Mouse (Mus musculus): ENCODE data around the gene Clec4a3. TPM values are rescaled to one million over a fixed set of nuclear protein-coding genes. Genes with fewer than 3 reads are reported as not detected.
"Not testable (repeated sequence)": the region's sequence is repeated elsewhere in the genome, so short reads cannot be mapped to it uniquely, and the experiment has no call there.

Gene Clec4a3
- polyA plus RNA-seq (2015; fragmentation: Nextera tagmentation; extraction: Ambion mirVana), result 3.3 and 3.9 TPM in 2 replicates

GRCm38 (mm10) chr6:122952401-122952800 lies at the start of gene Clec4a3:
Gene Clec4a3 (plus strand): TSS chr6:122952515.
- 76% methylated on average over 8 of the region's 8 CpGs for WGBS
- ATAC-seq (ENCODE audit: borderline replicate concordance, extremely low read depth, low FRiP score, low TSS enrichment), result no peak
- no peaks in the 10 kb centered on the region for H3K9me3 ChIP-seq
- no peaks in the 10 kb centered on the region for H3K36me3 ChIP-seq
- H3K27ac ChIP-seq, result no peak within 1 kb of the TSS
- H3K4me2 ChIP-seq, result no peak within 1 kb of the TSS
- no peak within 1 kb of the TSS for H3K4me3 ChIP-seq
- H3K4me1 ChIP-seq, result no peaks in the 10 kb centered on the region
- H3K9ac ChIP-seq, result no peak within 1 kb of the TSS
- no peaks in the 10 kb centered on the region for H3K27me3 ChIP-seq

- no peak overlapping the region for H3K4me2 ChIP-seq
- ATAC-seq (ENCODE audit: borderline replicate concordance, extremely low read depth, low FRiP score, low TSS enrichment), result no peak
These were observed 32.4 kb upstream of the Clec4a3 start for GRCm38 (mm10) chr6:122919922-122920321.

GRCm38 (mm10) chr6:122921451-122921850 lies 30.9 kb upstream of the Clec4a3 start, which contains the start of gene Clec4a1:
Gene Clec4a1 (plus strand): TSS chr6:122921848.
- no peaks in the 10 kb centered on the region for H3K4me1 ChIP-seq
- H3K4me2 ChIP-seq, result no peak within 1 kb of the TSS
- no peak within 1 kb of the TSS for H3K27ac ChIP-seq
- no peaks in the 10 kb centered on the region for H3K36me3 ChIP-seq
- no peak within 1 kb of the TSS for H3K4me3 ChIP-seq
- H3K9ac ChIP-seq, result no peak within 1 kb of the TSS
- 38% methylated on average over 4 of the region's 4 CpGs for WGBS
- H3K27me3 ChIP-seq, result no peaks in the 10 kb centered on the region
- no peak for ATAC-seq (ENCODE audit: borderline replicate concordance, extremely low read depth, low FRiP score, low TSS enrichment)
- no peaks in the 10 kb centered on the region for H3K9me3 ChIP-seq

More at GRCm38 (mm10) chr6:122919922-122920321, 32.4 kb upstream of the Clec4a3 start:
- H3K9me3 ChIP-seq, result no peaks in the 10 kb centered on the region
- H3K36me3 ChIP-seq, result no peaks in the 10 kb centered on the region
- no peak overlapping the region for H3K4me3 ChIP-seq
- H3K4me1 ChIP-seq, result no peaks in the 10 kb centered on the region
- H3K27ac ChIP-seq, result no peak overlapping the region
- WGBS, result 37% methylated on average over 4 of the region's 4 CpGs
- H3K27me3 ChIP-seq, result no peaks in the 10 kb centered on the region
- no peak overlapping the region for H3K9ac ChIP-seq

- Histone ChIP-seq H3K27ac (no peak overlapping the region), H3K4me2 (no peak overlapping the region), H3K4me1 (no peaks in the 10 kb centered on the region), H3K36me3 (no peaks in the 10 kb centered on the region), H3K9me3 (no peaks in the 10 kb centered on the region), H3K4me3 (no peak overlapping the region), H3K9ac (no peak overlapping the region), H3K27me3 (no peaks in the 10 kb centered on the region)
- ATAC-seq (ENCODE audit: borderline replicate concordance, extremely low read depth, low FRiP score, low TSS enrichment), result no peak
- WGBS, result 79% methylated on average over 3 of the region's 3 CpGs
These were observed 17.5 kb upstream of the Clec4a3 start for GRCm38 (mm10) chr6:122934845-122935244.

GRCm38 (mm10) chr6:122939618-122940017 lies 12.7 kb upstream of the Clec4a3 start:
- Histone ChIP-seq H3K9ac (no peak overlapping the region), H3K4me2 (no peak overlapping the region), H3K9me3 (no peaks in the 10 kb centered on the region), H3K27ac (no peak overlapping the region), H3K27me3 (no peaks in the 10 kb centered on the region), H3K4me1 (no peaks in the 10 kb centered on the region), H3K36me3 (no peaks in the 10 kb centered on the region), H3K4me3 (no peak overlapping the region)
- ATAC-seq (ENCODE audit: borderline replicate concordance, extremely low read depth, low FRiP score, low TSS enrichment), result no peak
- WGBS, result 87% methylated on average over 5 of the region's 5 CpGs

GRCm38 (mm10) chr6:122946760-122947159 lies 5.6 kb upstream of the Clec4a3 start:
- no peak overlapping the region for H3K9ac ChIP-seq
- H3K4me3 ChIP-seq, result no peak overlapping the region
- no peaks in the 10 kb centered on the region for H3K36me3 ChIP-seq
- 78% methylated on average over 2 of the region's 2 CpGs for WGBS
- H3K4me2 ChIP-seq, result no peak overlapping the region
- ATAC-seq (ENCODE audit: borderline replicate concordance, extremely low read depth, low FRiP score, low TSS enrichment), result no peak
- H3K27ac ChIP-seq, result no peak overlapping the region
- H3K4me1 ChIP-seq, result no peaks in the 10 kb centered on the region
- H3K9me3 ChIP-seq, result no peaks in the 10 kb centered on the region
- H3K27me3 ChIP-seq, result no peaks in the 10 kb centered on the region

GRCm38 (mm10) chr6:122964562-122964961 lies 12.2 kb downstream of the Clec4a3 start:
- Histone ChIP-seq H3K27ac (no peak overlapping the region), H3K4me2 (no peak overlapping the region), H3K9ac (no peak overlapping the region), H3K4me1 (no peaks in the 10 kb centered on the region), H3K27me3 (no peaks in the 10 kb centered on the region), H3K9me3 (no peaks in the 10 kb centered on the region), H3K36me3 (no peaks in the 10 kb centered on the region), H3K4me3 (no peak overlapping the region)
- ATAC-seq (ENCODE audit: borderline replicate concordance, extremely low read depth, low FRiP score, low TSS enrichment), result no peak
- WGBS, result 74% methylated on average over 2 of the region's 2 CpGs

GRCm38 (mm10) chr6:122969048-122969447 lies 16.7 kb downstream of the Clec4a3 start:
- H3K9me3 ChIP-seq, result no peaks in the 10 kb centered on the region
- ATAC-seq (ENCODE audit: borderline replicate concordance, extremely low read depth, low FRiP score, low TSS enrichment), result no peak
- H3K4me2 ChIP-seq, result no peak overlapping the region
- no peak overlapping the region for H3K4me3 ChIP-seq
- no peak overlapping the region for H3K27ac ChIP-seq
- H3K9ac ChIP-seq, result no peak overlapping the region
- no peaks in the 10 kb centered on the region for H3K27me3 ChIP-seq
- H3K4me1 ChIP-seq, result no peaks in the 10 kb centered on the region
- H3K36me3 ChIP-seq, result no peaks in the 10 kb centered on the region
- 81% methylated on average over 2 of the region's 2 CpGs for WGBS

- Histone ChIP-seq H3K27me3 (no peaks in the 10 kb centered on the region), H3K36me3 (no peaks in the 10 kb centered on the region), H3K4me3 (no peak within 1 kb of the TSS), H3K4me2 (no peak within 1 kb of the TSS), H3K4me1 (no peaks in the 10 kb centered on the region), H3K9me3 (no peaks in the 10 kb centered on the region), H3K9ac (no peak within 1 kb of the TSS), H3K27ac (no peak within 1 kb of the TSS)
- ATAC-seq (ENCODE audit: borderline replicate concordance, extremely low read depth, low FRiP score, low TSS enrichment), result no peak
- WGBS, result 75% methylated on average over 6 of the region's 6 CpGs
These were observed 37.6 kb downstream of the Clec4a3 start, which contains the start of gene Clec4a4 for GRCm38 (mm10) chr6:122989876-122990437. Gene Clec4a4 (plus strand): TSS chr6:122990367.

- H3K4me3 ChIP-seq; H3K36me3 ChIP-seq; H3K27ac ChIP-seq; H3K27me3 ChIP-seq; H3K4me1 ChIP-seq; ATAC-seq (ENCODE audit: borderline replicate concordance, extremely low read depth, low FRiP score, low TSS enrichment); H3K9ac ChIP-seq; H3K9me3 ChIP-seq; H3K4me2 ChIP-seq: not testable (repeated sequence)
- 73% methylated on average over 2 of the region's 2 CpGs for WGBS
These were observed 52.4 kb downstream of the Clec4a3 start for GRCm38 (mm10) chr6:123004696-123005095.

GRCm38 (mm10) chr6:123005591-123005990 lies 53.3 kb downstream of the Clec4a3 start:
- Histone ChIP-seq H3K4me2 (no peak overlapping the region), H3K9ac (no peak overlapping the region), H3K9me3 (no peaks in the 10 kb centered on the region), H3K4me3 (no peak overlapping the region), H3K4me1 (no peaks in the 10 kb centered on the region), H3K36me3 (no peaks in the 10 kb centered on the region), H3K27me3 (no peaks in the 10 kb centered on the region), H3K27ac (no peak overlapping the region)
- WGBS, result 74% methylated on average over 1 of the region's 1 CpGs
- ATAC-seq (ENCODE audit: borderline replicate concordance, extremely low read depth, low FRiP score, low TSS enrichment), result no peak
